In the genomic region with DNA sequence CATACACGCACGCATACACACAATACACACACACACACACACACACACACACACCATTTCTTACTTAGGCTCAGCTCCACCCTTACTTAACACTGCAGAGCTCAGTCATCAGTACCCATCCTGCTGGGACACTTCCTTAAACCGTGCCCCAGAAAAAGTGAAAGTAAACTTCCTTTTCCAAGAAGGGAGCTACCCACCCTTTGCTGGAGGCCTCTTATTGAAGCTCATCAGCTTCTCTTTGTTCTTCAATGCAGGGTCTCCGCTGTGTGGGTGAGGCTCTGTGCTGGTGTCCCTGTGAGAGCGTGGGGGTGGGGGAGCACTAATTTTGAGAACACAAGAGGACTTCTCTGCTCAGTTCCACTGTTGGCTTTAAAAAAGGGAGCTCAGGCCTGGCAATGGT, we compare ENCODE assay signal across 10 mouse cellular contexts.
DNase-seq lines count a peak whose midpoint lies in the region; ATAC-seq and TF ChIP-seq lines count a peak whose summit lies in the region.
"Had no signal": no experiment of that assay in that cellular context is flagged by ENCODE, and none has a peak within 500 bp of the region (broad histone marks: within the 10 kb centered on the region; RNA-seq: fewer than 3 reads in every experiment).

No protein-coding gene starts in this region.

- 67% methylated on average over 5 of the region's 5 CpGs for WGBS in lung, embryonic 14.5 days
- 32% methylated on average over 5 of the region's 5 CpGs for WGBS in lung, adult 2 months
- WGBS in liver, embryonic 15.5 days (ENCODE audit: insufficient replicate concordance) = 45% methylated on average over 5 of the region's 5 CpGs
- 65% methylated on average over 5 of the region's 5 CpGs for WGBS in intestine, postnatal 0 days

- DNase-seq in lung, embryonic 14.5 days = peak; percentile 53
- DNase-seq in lung, adult 2 months = no peak
- peak; percentile 28 for DNase-seq in NIH3T3 (ENCODE audit: low read depth)
- DNase-seq in thymus, postnatal 0 days (ENCODE audit: low spot score) = peak; percentile 57
- no peak for DNase-seq in cerebellum, adult 9-10 months
- DNase-seq in gastrocnemius, postnatal 36 days = no peak
- DNase-seq: adrenal gland, postnatal 10 days had no signal

- ATAC-seq in lung, embryonic 14.5 days (ENCODE audit: insufficient read depth) = peak; percentile 20; the same call in 1 of the 2 replicates
- ATAC-seq in liver, embryonic 15.5 days (ENCODE audit: insufficient read depth) = no peak
- ATAC-seq in intestine, postnatal 0 days = no peak; the same call in 1 of the 2 replicates

- no peak overlapping the region for H3K4me3 ChIP-seq in lung, embryonic 14.5 days (ENCODE audit: low read depth, low read length)
- no peak overlapping the region for H3K4me3 ChIP-seq in lung, adult 2 months (replicated peaks; ENCODE audit: extremely low read depth, low read depth, low read length)
- H3K4me3 ChIP-seq in liver, embryonic 15.5 days (replicated peaks) = no peak overlapping the region
- no peak overlapping the region for H3K4me3 ChIP-seq in intestine, postnatal 0 days (ENCODE audit: low read depth, low read length)
- H3K4me3 ChIP-seq: embryonic facial prominence, embryonic 12.5 days had no signal

- H3K27me3 ChIP-seq in lung, embryonic 14.5 days (ENCODE audit: insufficient read depth, low read length) = no peaks in the 10 kb centered on the region
- H3K27me3 ChIP-seq in liver, embryonic 15.5 days = no peaks in the 10 kb centered on the region
- H3K27me3 ChIP-seq in intestine, postnatal 0 days (replicated peaks; ENCODE audit: control insufficient read depth, insufficient read depth, low read length) = no peaks in the 10 kb centered on the region
- H3K27me3 ChIP-seq: embryonic facial prominence, embryonic 12.5 days had no signal

- no peak for TF ChIP-seq POLR2A in lung, adult 2 months (IDR thresholded peaks at IDR 0.05; ENCODE audit: borderline replicate concordance, extremely low read depth, low read depth, low read length)

- H3K9me3 ChIP-seq in lung, embryonic 14.5 days (ENCODE audit: low read depth, low read length) = no peaks in the 10 kb centered on the region
- H3K9me3 ChIP-seq in liver, embryonic 15.5 days (replicated peaks) = no peaks in the 10 kb centered on the region
- no peaks in the 10 kb centered on the region for H3K9me3 ChIP-seq in intestine, postnatal 0 days (ENCODE audit: control insufficient read depth)
- H3K9me3 ChIP-seq: embryonic facial prominence, embryonic 12.5 days had no signal

- no peak for TF ChIP-seq CTCF in lung, embryonic 14.5 days (IDR thresholded peaks at IDR 0.05; ENCODE audit: low read depth)
- TF ChIP-seq CTCF in lung, adult 2 months (IDR thresholded peaks at IDR 0.05; ENCODE audit: insufficient read depth, low read length) = no peak
- TF ChIP-seq CTCF in intestine, postnatal 0 days (IDR thresholded peaks at IDR 0.05; ENCODE audit: low read depth) = no peak

- intact Hi-C loops in gastrocnemius, postnatal 36 days (cut with DNase I) = no loop called here

- 0 out of 2 replicates have a peak, but pooled peaks cover 8% of the 10 kb centered on the region for H3K4me1 ChIP-seq in lung, embryonic 14.5 days (ENCODE audit: insufficient read depth)
- H3K4me1 ChIP-seq in lung, adult 2 months (ENCODE audit: control insufficient read depth, insufficient read depth, low read length) = no peaks in the 10 kb centered on the region; the same call in 1 of the 2 replicates
- peaks cover 7% of the 10 kb centered on the region; the same call in 1 of the 2 replicates for H3K4me1 ChIP-seq in liver, embryonic 15.5 days (replicated peaks)
- H3K4me1 ChIP-seq in intestine, postnatal 0 days (replicated peaks; ENCODE audit: control insufficient read depth, insufficient read depth, low read length) = no peaks in the 10 kb centered on the region; the same call in 1 of the 2 replicates

- no peak overlapping the region for H3K4me2 ChIP-seq in lung, embryonic 14.5 days
- peak overlapping the region; percentile 1 for H3K4me2 ChIP-seq in liver, embryonic 15.5 days
- H3K4me2 ChIP-seq in intestine, postnatal 0 days (replicated peaks; ENCODE audit: low read depth) = no peak overlapping the region
- H3K4me2 ChIP-seq: embryonic facial prominence, embryonic 12.5 days had no signal

- H3K9ac ChIP-seq in lung, embryonic 14.5 days = no peak overlapping the region
- no peak overlapping the region for H3K9ac ChIP-seq in liver, embryonic 15.5 days
- no peak overlapping the region for H3K9ac ChIP-seq in intestine, postnatal 0 days (ENCODE audit: low read depth, low read length)
- H3K9ac ChIP-seq: embryonic facial prominence, embryonic 12.5 days had no signal

- H3K27ac ChIP-seq in lung, embryonic 14.5 days (ENCODE audit: low read depth) = peak overlapping the region; percentile 46; the same call in 1 of the 2 replicates
- H3K27ac ChIP-seq in liver, embryonic 15.5 days (replicated peaks) = no peak overlapping the region
- no peak overlapping the region for H3K27ac ChIP-seq in intestine, postnatal 0 days (ENCODE audit: low read depth, low read length)
- H3K27ac ChIP-seq: embryonic facial prominence, embryonic 12.5 days had no signal

- no peaks in the 10 kb centered on the region for H3K36me3 ChIP-seq in lung, embryonic 14.5 days (ENCODE audit: insufficient read depth)
- H3K36me3 ChIP-seq in liver, embryonic 15.5 days (replicated peaks) = no peaks in the 10 kb centered on the region
- no peaks in the 10 kb centered on the region for H3K36me3 ChIP-seq in intestine, postnatal 0 days (ENCODE audit: control insufficient read depth, insufficient read depth)
- H3K36me3 ChIP-seq: embryonic facial prominence, embryonic 12.5 days had no signal

Comparison
In these comparisons a context has a peak if more than half of its experiments do, and no peak if none do; other contexts are left out.
1. DNase-seq: peak in lung, embryonic 14.5 days (single experiment), NIH3T3 (single experiment) and thymus, postnatal 0 days (single experiment); none in lung, adult 2 months (single experiment), cerebellum, adult 9-10 months (single experiment) and gastrocnemius, postnatal 36 days (0 of 2).